Mouse (Mus musculus): ENCODE data around the gene Adarb1.

DNA sequence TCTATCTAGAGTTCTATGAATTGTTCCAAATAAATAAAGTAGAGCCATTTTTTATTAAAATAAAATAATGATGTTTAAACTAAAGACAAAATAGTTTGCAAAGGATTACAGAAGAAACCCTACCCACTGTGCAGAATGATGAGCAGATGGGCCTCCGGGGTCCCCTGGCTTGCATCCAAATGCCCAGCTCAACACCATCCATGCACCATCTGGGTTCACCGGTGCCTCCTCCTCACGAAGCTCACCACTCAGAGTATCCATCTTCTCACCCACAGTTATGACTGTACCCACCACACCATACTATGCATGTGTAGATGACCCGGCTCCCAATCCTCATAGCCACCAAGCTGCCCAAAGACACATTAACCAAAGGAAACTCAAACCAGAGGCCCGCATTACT is 18.1 kb downstream of the Adarb1 start:
- TF ChIP-seq CTCF (IDR thresholded peaks at IDR 0.05) (no peak), EP300 (IDR thresholded peaks at IDR 0.05; ENCODE audit: insufficient read depth, low read depth, low read length) (no peak), POLR2A (IDR thresholded peaks at IDR 0.05; ENCODE audit: insufficient read depth, low read depth, low read length) (no peak)

All from heart, adult 2 months (tissue).